Mouse (Mus musculus) testis, adult 2 months (tissue): ENCODE measurements around the gene Dsn1.

ENCODE experiments used
- CTCF ChIP-seq: fragments of 200-500 bp; IDR thresholded peaks from 2 replicates; pipeline ENCODE4 v1.5.1; 2012; ENCODE audit warnings: low read depth, mild to moderate bottlenecking, inconsistent platforms, low read length, moderate library complexity; ENCODE audit not compliant: control insufficient read depth, insufficient read depth, insufficient replicate concordance
- POLR2A ChIP-seq: fragments of 200-500 bp; IDR thresholded peaks from 2 replicates; pipeline ENCODE4 v1.6.1; 2012; ENCODE audit warnings: low read depth, mild to moderate bottlenecking, inconsistent platforms, low read length, moderate library complexity; ENCODE audit not compliant: control insufficient read depth

GRCm38 (mm10) chr2:156956306-156956705, 50.6 kb downstream of the Dsn1 start:
- TF ChIP-seq CTCF (no peak), POLR2A (no peak)
